Comparison of ENCODE assay signal across 23 mouse cellular contexts in genomic region chr7:110298739-110299410, GRCm38 (mm10).
A peak's percentile ranks its signal among the peaks of the same experiment; 100 is the strongest.
DNase-seq lines count a peak whose midpoint lies in the region; ATAC-seq and TF ChIP-seq lines count a peak whose summit lies in the region.
"Had no signal": no experiment of that assay in that cellular context is flagged by ENCODE, and none has a peak within 500 bp of the region (broad histone marks: within the 10 kb centered on the region; RNA-seq: fewer than 3 reads in every experiment).

No protein-coding gene starts in this region.

- TF ChIP-seq CTCF in lung, postnatal 0 days (IDR thresholded peaks at IDR 0.05), result no peak
- TF ChIP-seq CTCF in lung, adult 2 months (IDR thresholded peaks at IDR 0.05; ENCODE audit: insufficient read depth, low read length), result no peak

- no peaks in the 10 kb centered on the region for H3K9me3 ChIP-seq in hindbrain, embryonic 10.5 days
- no peaks in the 10 kb centered on the region for H3K9me3 ChIP-seq in hindbrain, embryonic 13.5 days
- no peaks in the 10 kb centered on the region for H3K9me3 ChIP-seq in lung, postnatal 0 days (ENCODE audit: low read length)
- no peaks in the 10 kb centered on the region for H3K9me3 ChIP-seq in limb, embryonic 12.5 days
- H3K9me3 ChIP-seq: embryonic facial prominence, embryonic 15.5 days; heart, embryonic 15.5 days; liver, embryonic 12.5 days; lung, embryonic 15.5 days; neural tube, embryonic 13.5 days had no signal

- H3K4me1 ChIP-seq in hindbrain, embryonic 10.5 days (replicated peaks), result peaks cover 31% of the 10 kb centered on the region
- H3K4me1 ChIP-seq in hindbrain, embryonic 13.5 days (replicated peaks), result peaks cover 12% of the 10 kb centered on the region
- H3K4me1 ChIP-seq in lung, postnatal 0 days (ENCODE audit: insufficient read depth, low read depth, low read length), result peaks cover 10% of the 10 kb centered on the region; the same call in 1 of the 2 replicates
- H3K4me1 ChIP-seq in lung, adult 2 months (ENCODE audit: control insufficient read depth, insufficient read depth, low read length), result no peaks in the 10 kb centered on the region
- H3K4me1 ChIP-seq in limb, embryonic 12.5 days (replicated peaks), result peaks cover 24% of the 10 kb centered on the region
- H3K4me1 ChIP-seq: liver, embryonic 12.5 days had no signal

- no peak overlapping the region for H3K4me2 ChIP-seq in hindbrain, embryonic 13.5 days
- H3K4me2 ChIP-seq in lung, postnatal 0 days (replicated peaks; ENCODE audit: low read depth, low read length), result no peak overlapping the region
- no peak overlapping the region for H3K4me2 ChIP-seq in limb, embryonic 12.5 days
- H3K4me2 ChIP-seq: embryonic facial prominence, embryonic 15.5 days; heart, embryonic 15.5 days; liver, embryonic 12.5 days; lung, embryonic 15.5 days; midbrain, embryonic 11.5 days; neural tube, embryonic 13.5 days had no signal

- no peak for ATAC-seq in hindbrain, embryonic 13.5 days (ENCODE audit: low FRiP score)
- no peak for ATAC-seq in lung, postnatal 0 days
- no peak for ATAC-seq in limb, embryonic 12.5 days (ENCODE audit: insufficient number of reproducible peaks, insufficient read depth, low FRiP score, low TSS enrichment, low read depth)
- ATAC-seq: liver, embryonic 12.5 days had no signal

- no peak for TF ChIP-seq POLR2A in lung, adult 2 months (IDR thresholded peaks at IDR 0.05; ENCODE audit: borderline replicate concordance, extremely low read depth, low read depth, low read length)

- 0 out of 2 replicates have a peak overlapping the region, but pooled peaks have one; percentile 82 for H3K27ac ChIP-seq in hindbrain, embryonic 10.5 days
- H3K27ac ChIP-seq in hindbrain, embryonic 13.5 days, result no peak overlapping the region
- H3K27ac ChIP-seq in lung, postnatal 0 days (ENCODE audit: low read length), result 0 out of 2 replicates have a peak overlapping the region, but pooled peaks have one; percentile 88
- H3K27ac ChIP-seq in limb, embryonic 12.5 days, result peak overlapping the region; percentile 92; the same call in 1 of the 2 replicates
- H3K27ac ChIP-seq: macrophage; neural tube, embryonic 13.5 days had no signal

- H3K4me3 ChIP-seq in hindbrain, embryonic 10.5 days, result no peak overlapping the region
- H3K4me3 ChIP-seq in hindbrain, embryonic 13.5 days, result no peak overlapping the region
- no peak overlapping the region for H3K4me3 ChIP-seq in lung, postnatal 0 days (ENCODE audit: low read depth, low read length)
- H3K4me3 ChIP-seq in lung, adult 2 months (replicated peaks; ENCODE audit: extremely low read depth, low read depth, low read length), result no peak overlapping the region
- H3K4me3 ChIP-seq in limb, embryonic 12.5 days (replicated peaks), result no peak overlapping the region
- H3K4me3 ChIP-seq: embryonic facial prominence, embryonic 15.5 days; heart, adult 2 months; heart, embryonic 15.5 days; liver, embryonic 12.5 days; lung, embryonic 15.5 days; neural tube, embryonic 13.5 days had no signal

- no peak overlapping the region for H3K9ac ChIP-seq in hindbrain, embryonic 13.5 days
- no peak overlapping the region for H3K9ac ChIP-seq in lung, postnatal 0 days (replicated peaks; ENCODE audit: low read depth)
- H3K9ac ChIP-seq in limb, embryonic 12.5 days (replicated peaks), result no peak overlapping the region
- H3K9ac ChIP-seq: embryonic facial prominence, embryonic 15.5 days; heart, embryonic 15.5 days; liver, embryonic 12.5 days; lung, embryonic 15.5 days; neural tube, embryonic 13.5 days had no signal

- 88% methylated on average over 17 of the region's 17 CpGs for WGBS in hindbrain, embryonic 10.5 days
- WGBS in hindbrain, embryonic 13.5 days, result 91% methylated on average over 17 of the region's 17 CpGs
- 77% methylated on average over 17 of the region's 17 CpGs for WGBS in lung, postnatal 0 days
- WGBS in lung, adult 2 months, result 79% methylated on average over 17 of the region's 17 CpGs
- 88% methylated on average over 17 of the region's 17 CpGs for WGBS in limb, embryonic 12.5 days

- no peak for TF ChIP-seq EP300 in lung, postnatal 0 days (IDR thresholded peaks at IDR 0.05)

- no peak for DNase-seq in hindbrain, embryonic 10.5 days (ENCODE audit: low spot score)
- DNase-seq in lung, postnatal 0 days (ENCODE audit: low spot score), result no peak
- no peak for DNase-seq in lung, adult 2 months
- no peak for DNase-seq in layer of hippocampus, postnatal 10 days (ENCODE audit: low spot score in 2 of 2)
- DNase-seq in left cerebral cortex, adult 8-10 months (ENCODE audit: low spot score in 2 of 2), result no peak
- DNase-seq: adrenal gland, postnatal 25 days; B cell, adult 2 months; cerebellum, adult 11-12 months; cerebellum, postnatal 14 days; embryo, embryonic 11 days; gastrocnemius, postnatal 10 days; heart, adult 2 months; layer of hippocampus, postnatal 36 days; thymus, postnatal 4 days had no signal

- H3K27me3 ChIP-seq in hindbrain, embryonic 10.5 days (ENCODE audit: insufficient read depth, poor library complexity, severe bottlenecking), result no peaks in the 10 kb centered on the region
- H3K27me3 ChIP-seq in hindbrain, embryonic 13.5 days, result no peaks in the 10 kb centered on the region
- no peaks in the 10 kb centered on the region for H3K27me3 ChIP-seq in lung, postnatal 0 days (replicated peaks; ENCODE audit: insufficient read depth, low read length)
- H3K27me3 ChIP-seq in limb, embryonic 12.5 days, result no peaks in the 10 kb centered on the region
- H3K27me3 ChIP-seq: embryonic facial prominence, embryonic 15.5 days; heart, embryonic 15.5 days; liver, embryonic 12.5 days; lung, embryonic 15.5 days; neural tube, embryonic 13.5 days had no signal

- no peaks in the 10 kb centered on the region for H3K36me3 ChIP-seq in hindbrain, embryonic 10.5 days
- no peaks in the 10 kb centered on the region for H3K36me3 ChIP-seq in hindbrain, embryonic 13.5 days
- no peaks in the 10 kb centered on the region for H3K36me3 ChIP-seq in lung, postnatal 0 days (ENCODE audit: insufficient read depth, low read length)
- no peaks in the 10 kb centered on the region for H3K36me3 ChIP-seq in limb, embryonic 12.5 days
- H3K36me3 ChIP-seq: embryonic facial prominence, embryonic 15.5 days; heart, embryonic 15.5 days; liver, embryonic 12.5 days; lung, embryonic 15.5 days; neural tube, embryonic 13.5 days had no signal
